Mouse (Mus musculus) myocyte (in vitro differentiated cells): ENCODE measurements around the gene Tmem176b.

ENCODE experiments used
- MYOG ChIP-seq, 3 experiments: IDR thresholded peaks; one replicate each; pipeline ENCODE4 v1.6.1; 2011; ENCODE audit warnings: control low read depth in 2 of 3, low read depth in 2 of 3, mild to moderate bottlenecking in 2 of 3; ENCODE audit not compliant: insufficient read length in 2 of 3, control insufficient read depth in 1 of 3, insufficient read depth in 1 of 3
- POLR2A ChIP-seq: IDR thresholded peaks from one replicate; pipeline ENCODE4 v1.6.1; 2011; ENCODE audit warnings: low read depth, mild to moderate bottlenecking, control low read depth, moderate library complexity; ENCODE audit not compliant: insufficient read length
- USF1 ChIP-seq: IDR thresholded peaks from one replicate; pipeline ENCODE4 v1.6.1; 2011; ENCODE audit warnings: low read depth, mild to moderate bottlenecking, control low read depth, moderate library complexity

GRCm38 (mm10) chr6:48787867-48788266 is 53.4 kb downstream of the Tmem176b start:
- TF ChIP-seq POLR2A: no peak
- TF ChIP-seq USF1: no peak
- TF ChIP-seq MYOG (IDR thresholded peaks at IDR 0.05; ENCODE audit: control insufficient read depth in 1 of 3, insufficient read depth in 1 of 3, insufficient read length in 2 of 3, low read depth in 2 of 3): no peak
